Mouse (Mus musculus): Measurements from ENCODE around the gene Hebp2.

Gene Hebp2

DNA sequence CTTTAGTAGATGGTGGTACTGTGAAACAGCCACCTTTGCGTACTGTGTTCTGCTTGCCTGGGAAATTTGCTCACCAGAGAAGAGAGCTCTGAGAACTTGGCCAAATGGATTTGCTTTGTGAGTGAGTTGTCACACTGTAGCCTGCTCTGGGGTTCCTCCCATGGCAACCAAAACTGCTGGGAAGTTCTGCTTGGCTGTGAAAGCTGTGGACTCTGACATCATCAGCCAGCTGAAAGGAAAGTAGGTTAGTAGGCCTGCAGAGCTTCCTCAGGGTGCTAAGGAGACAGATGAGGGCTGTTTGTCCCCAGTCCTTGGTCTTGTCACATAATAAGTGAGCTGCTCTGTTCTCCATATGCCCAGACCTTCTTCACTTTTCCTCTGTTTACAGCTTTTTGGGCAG, 37.3 kb downstream of the Hebp2 start:
- DNase-seq (ENCODE audit: low spot score), result no peak

DNA sequence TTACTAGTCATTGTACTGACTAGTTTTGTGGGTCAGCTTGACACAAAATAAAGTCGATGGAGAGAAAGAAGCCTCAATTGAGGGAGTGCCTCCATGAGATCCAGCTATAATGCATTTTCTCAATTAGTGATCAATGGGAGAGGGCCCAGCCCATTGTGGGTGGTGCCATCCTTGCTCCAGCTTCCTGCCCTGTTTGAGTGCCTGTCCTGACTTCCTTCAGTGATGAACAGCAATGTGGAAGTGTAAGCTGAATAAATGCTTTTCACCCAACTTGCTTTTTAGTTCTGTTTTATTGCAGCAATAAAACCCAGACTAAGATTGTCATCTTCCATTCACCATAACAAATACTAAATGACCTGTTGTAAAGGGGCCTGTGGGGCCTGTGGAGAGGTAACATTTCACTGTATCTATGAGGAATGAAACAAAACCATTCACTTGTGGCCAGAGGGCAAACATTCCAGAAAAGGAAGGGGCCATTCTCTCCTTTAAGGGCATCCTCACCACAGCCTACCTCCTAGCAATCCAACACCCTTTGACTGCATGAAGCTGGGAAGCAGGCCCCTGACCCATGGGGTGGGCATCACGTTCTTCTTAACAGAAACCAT, 37.9 kb downstream of the Hebp2 start:
- DNase-seq (ENCODE audit: low spot score), result no peak

DNA sequence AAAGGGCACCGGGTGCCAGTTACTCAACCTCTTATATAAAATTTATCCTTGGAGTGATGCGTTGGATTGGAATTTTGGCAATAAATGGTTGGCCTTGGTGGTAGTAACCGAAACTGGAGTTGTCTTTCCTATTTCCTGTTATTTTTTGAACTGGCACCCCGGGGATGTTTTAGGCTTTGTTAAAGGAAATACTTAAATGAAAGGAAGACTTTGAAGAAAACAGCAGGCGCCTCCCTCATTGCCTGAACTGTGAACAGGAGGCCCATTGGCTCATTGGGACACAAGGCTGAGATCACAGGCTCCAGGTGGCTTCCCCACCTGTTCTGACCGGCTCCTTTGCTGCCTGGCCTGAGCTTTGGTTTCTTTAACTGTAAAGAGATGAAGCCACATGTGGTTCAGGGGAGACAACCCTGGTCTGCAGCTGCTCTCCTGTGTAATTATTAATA, 39.4 kb downstream of the Hebp2 start:
- DNase-seq (ENCODE audit: low spot score), result no peak

- no peak for DNase-seq (ENCODE audit: low spot score)
Measured at GRCm38 (mm10) chr10:18505690-18506089, 40.2 kb downstream of the Hebp2 start.

- DNase-seq (ENCODE audit: low spot score), result no peak
Measured at GRCm38 (mm10) chr10:18501997-18502396, 43.9 kb downstream of the Hebp2 start.

DNA sequence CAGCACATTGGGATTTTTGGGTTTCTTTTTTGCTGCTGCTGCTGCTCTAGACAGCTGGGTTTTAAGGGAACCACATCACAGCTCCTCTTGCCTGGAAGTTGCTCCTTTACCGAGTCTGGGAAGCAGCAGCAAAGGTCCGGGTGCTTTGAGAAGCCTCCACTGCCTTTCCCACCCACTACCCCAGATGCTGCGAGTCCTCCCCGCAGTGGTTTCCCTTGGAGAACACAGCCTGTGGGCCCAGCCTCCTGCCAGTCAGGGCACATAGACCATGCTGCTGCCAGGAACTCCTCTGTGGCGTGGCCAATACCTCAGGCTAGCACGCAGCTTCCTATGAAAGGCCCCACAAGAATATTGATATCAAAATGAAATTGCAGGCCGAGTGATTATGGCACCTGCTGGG, 48.8 kb downstream of the Hebp2 start:
- no peak for DNase-seq (ENCODE audit: low spot score)

- no peak for DNase-seq (ENCODE audit: low spot score)
Measured at GRCm38 (mm10) chr10:18494249-18494648, 51.6 kb downstream of the Hebp2 start.

GRCm38 (mm10) chr10:18493010-18493894, 52.6 kb downstream of the Hebp2 start:
- no peak for DNase-seq (ENCODE audit: low spot score)

GRCm38 (mm10) chr10:18491952-18492351, 53.9 kb downstream of the Hebp2 start:
- DNase-seq (ENCODE audit: low spot score), result no peak

DNA sequence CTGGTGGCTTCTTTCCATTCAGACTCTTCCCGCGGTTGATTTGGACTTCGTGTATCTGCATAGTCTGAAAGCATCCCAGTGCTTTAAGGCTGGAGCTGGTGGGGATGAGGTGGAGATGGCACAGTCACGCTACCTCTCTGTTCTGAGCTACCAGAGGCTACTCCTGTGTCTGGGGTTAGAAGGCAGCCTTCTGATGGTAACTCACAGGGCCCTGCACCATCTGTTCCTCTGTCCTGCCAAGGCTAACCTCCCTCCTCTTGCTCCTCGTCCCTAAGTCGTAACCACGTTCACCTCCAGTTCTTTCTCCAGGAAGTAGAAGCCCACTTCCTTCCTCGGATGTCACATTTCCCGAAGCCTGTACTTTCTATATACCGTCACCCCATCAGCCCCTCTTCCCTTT, 55.9 kb downstream of the Hebp2 start:
- DNase-seq (ENCODE audit: low spot score), result no peak
